Mouse (Mus musculus) kidney, adult 2 months (tissue): ENCODE measurements at regions not wholly inside any gene's neighbourhood (a gene's known extent, or its start where the extent isn't known, plus 50 kb on each side); places are given as distances from the start of the nearest gene placed in this dataset.

ENCODE experiments used
- CTCF ChIP-seq: fragments of 200-500 bp; conservative IDR thresholded peaks from 2 replicates; pipeline ENCODE4 v1.5.1; 2011; ENCODE audit warnings: low read depth, mild to moderate bottlenecking, control low read depth, low read length, moderate library complexity, mixed read lengths; ENCODE audit not compliant: insufficient read depth, insufficient read length
- POLR2A ChIP-seq: fragments of 200-500 bp; IDR thresholded peaks from one replicate; pipeline ENCODE4 v1.6.1; 2011; ENCODE audit warnings: low read depth, low read length, control low read depth

DNA sequence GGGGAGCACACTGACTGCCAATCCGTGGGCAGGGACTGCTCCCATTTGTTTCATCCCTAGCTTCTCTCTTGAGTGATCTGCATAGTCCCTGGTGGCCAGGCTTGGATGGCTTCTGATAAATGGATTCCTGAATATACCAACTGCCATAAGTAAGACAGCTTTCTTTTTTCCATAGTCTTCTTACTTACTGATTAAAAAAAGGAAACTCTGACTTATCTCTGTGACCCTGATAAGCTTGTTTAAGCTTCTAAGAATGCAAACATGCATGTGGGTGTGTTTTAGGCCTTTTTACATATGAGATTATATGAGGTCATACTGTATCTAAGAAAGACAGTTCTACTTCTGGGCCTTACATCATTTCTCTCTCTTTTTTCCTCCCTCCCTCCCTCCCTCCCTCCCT, 57.3 kb upstream of the Odc1 start:
- TF ChIP-seq CTCF (no peak), POLR2A (no peak)
